Mouse (Mus musculus) midbrain, embryonic 16.5 days (tissue): ENCODE measurements around the gene Cd93. TPM values are rescaled to one million over a fixed set of nuclear protein-coding genes. Genes with fewer than 3 reads are reported as not detected.

Experiments used
- ATAC-seq: fragments of 200-750 bp; cut with Nextera tagmentation; 2 replicates; pipeline ENCODE4 v1.8.0; 2017; ENCODE audit warnings: moderate TSS enrichment
- H3K27ac ChIP-seq: fragments of 300-500 bp; sonication (generic); 2 replicates; pipeline ENCODE4 v1.5.1; 2014; ENCODE audit warnings: mild to moderate bottlenecking, low read length, mixed read lengths
- H3K27me3 ChIP-seq: fragments of 300-500 bp; sonication (generic); 2 replicates; pipeline ENCODE4 v1.6.1; 2014; ENCODE audit warnings: low read depth, low read length, mixed read lengths; ENCODE audit not compliant: control insufficient read depth, insufficient read depth
- H3K36me3 ChIP-seq: fragments of 300-500 bp; sonication (generic); 2 replicates; pipeline ENCODE4 v1.6.1; 2014; ENCODE audit warnings: mild to moderate bottlenecking, low read length, moderate library complexity, mixed read lengths; ENCODE audit not compliant: control insufficient read depth, insufficient read depth
- H3K4me1 ChIP-seq: fragments of 300-500 bp; sonication (generic); 2 replicates; pipeline ENCODE4 v1.6.1; 2014; ENCODE audit warnings: mild to moderate bottlenecking, low read length, mixed read lengths; ENCODE audit not compliant: control insufficient read depth, insufficient read depth
- H3K4me2 ChIP-seq: fragments of 300-500 bp; sonication (generic); 2 replicates; pipeline ENCODE4 v1.6.1; 2014; ENCODE audit warnings: mild to moderate bottlenecking, low read length, mixed read lengths
- H3K4me3 ChIP-seq: fragments of 300-500 bp; sonication (generic); 2 replicates; pipeline ENCODE4 v1.5.1; 2014; ENCODE audit warnings: low read depth, mild to moderate bottlenecking, low read length, moderate library complexity, mixed read lengths
- H3K9ac ChIP-seq: fragments of 300-500 bp; sonication (generic); 2 replicates; pipeline ENCODE4 v1.6.1; 2014; ENCODE audit warnings: low read depth, low read length, mixed read lengths
- H3K9me3 ChIP-seq: fragments of 300-500 bp; sonication (generic); replicated peaks from 2 replicates; pipeline ENCODE4 v1.6.1; 2014; ENCODE audit warnings: mild to moderate bottlenecking, low read length, mixed read lengths; ENCODE audit not compliant: control insufficient read depth, poor library complexity, severe bottlenecking
- whole genome bisulfite sequencing: fragments of 180-500 bp; shearing (Covaris S2); extraction: QIAGEN DNeasy Blood & Tissue Kit; methylation state at CpG from one replicate; pipeline ENCODE4 v1.1.7; 2014; 5-methylcytosine and 5-hydroxymethylcytosine counted together
- polyA plus RNA-seq: library from polyadenylated mRNA; unstranded; fragments of >200 nt; fragmentation: Nextera tagmentation; extraction: Ambion mirVana; gene quantifications from 2 replicates; pipeline ENCODE4 v1.2.1, GENCODE M21; 2015

Gene Cd93
- polyA plus RNA-seq, 1 experiment from 2014 or later, result 7.2 TPM

DNA sequence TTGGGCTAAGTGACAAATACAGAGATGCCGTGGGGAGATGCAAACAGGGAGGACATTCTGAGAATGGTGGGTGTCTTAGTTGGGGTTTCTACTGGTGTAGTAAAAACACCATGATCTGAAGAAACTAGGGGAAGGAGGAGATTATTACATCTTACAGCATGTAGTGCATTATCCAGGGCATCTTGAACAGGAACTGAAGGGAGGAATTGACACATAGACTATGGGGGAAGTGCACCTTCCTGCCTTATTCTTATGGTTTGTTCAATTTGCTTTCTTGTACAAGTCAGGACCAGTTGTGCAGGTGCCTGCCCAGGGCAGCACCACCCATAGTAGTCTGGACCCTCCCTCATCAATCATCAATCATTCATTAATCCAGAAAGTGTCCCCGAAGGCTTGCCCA lies 56.4 kb downstream of the Cd93 start:
- Histone ChIP-seq H3K4me3 (no peak overlapping the region), H3K9ac (no peak overlapping the region), H3K4me2 (no peak overlapping the region), H3K9me3 (no peaks in the 10 kb centered on the region), H3K27me3 (no peaks in the 10 kb centered on the region), H3K36me3 (no peaks in the 10 kb centered on the region), H3K4me1 (no peaks in the 10 kb centered on the region), H3K27ac (no peak overlapping the region)
- ATAC-seq, result no peak
- 93% methylated on average over 2 of the region's 2 CpGs for WGBS

Other genes with a start within 250 kb of the Cd93 start
- gene Sstr4, start 48.2 kb downstream of the Cd93 start, polyA plus RNA-seq, result 4.3 and 4.4 TPM in 2 replicates
- gene Thbd, start 35.4 kb downstream of the Cd93 start, polyA plus RNA-seq, result 8.2 and 10.0 TPM in 2 replicates
- gene Nxt1, start 229.0 kb upstream of the Cd93 start, polyA plus RNA-seq, result 36.8 and 43.5 TPM in 2 replicates
- 15.8 and 16.1 TPM in 2 replicates for gene Gzf1, start 237.5 kb upstream of the Cd93 start, polyA plus RNA-seq